In genomic region chr10:52381321-52381801, GRCm38 (mm10) we compare ENCODE assay signal across 8 mouse cellular contexts. TPM values are rescaled to one million over a fixed set of nuclear protein-coding genes. Genes with fewer than 3 reads are reported as not detected.
DNase-seq lines count a peak whose midpoint lies in the region; ATAC-seq lines count a peak whose summit lies in the region.

No protein-coding gene starts in this region.

- H3K9me3 ChIP-seq in heart, embryonic 10.5 days, result no peaks in the 10 kb centered on the region
- H3K9me3 ChIP-seq in forebrain, embryonic 14.5 days (replicated peaks; ENCODE audit: control insufficient read depth, low read length), result no peaks in the 10 kb centered on the region
- no peaks in the 10 kb centered on the region for H3K9me3 ChIP-seq in limb, embryonic 13.5 days
- no peaks in the 10 kb centered on the region for H3K9me3 ChIP-seq in neural tube, embryonic 13.5 days

- peak overlapping the region; percentile 92 for H3K9ac ChIP-seq in forebrain, embryonic 14.5 days (ENCODE audit: low read length)
- H3K9ac ChIP-seq in limb, embryonic 13.5 days, result peak overlapping the region; percentile 95
- H3K9ac ChIP-seq in neural tube, embryonic 13.5 days, result peak overlapping the region; percentile 91

- no peaks in the 10 kb centered on the region for H3K27me3 ChIP-seq in heart, embryonic 10.5 days (ENCODE audit: insufficient read depth, poor library complexity, severe bottlenecking)
- no peaks in the 10 kb centered on the region for H3K27me3 ChIP-seq in forebrain, embryonic 14.5 days (replicated peaks; ENCODE audit: control insufficient read depth, insufficient read depth, low read length)
- H3K27me3 ChIP-seq in limb, embryonic 13.5 days, result no peaks in the 10 kb centered on the region
- H3K27me3 ChIP-seq in neural tube, embryonic 13.5 days, result no peaks in the 10 kb centered on the region

- H3K36me3 ChIP-seq in heart, embryonic 10.5 days, result 0 out of 2 replicates have a peak, but pooled peaks cover 2% of the 10 kb centered on the region
- H3K36me3 ChIP-seq in forebrain, embryonic 14.5 days (ENCODE audit: control insufficient read depth, insufficient read depth, low read length), result no peaks in the 10 kb centered on the region
- no peaks in the 10 kb centered on the region for H3K36me3 ChIP-seq in limb, embryonic 13.5 days
- H3K36me3 ChIP-seq in neural tube, embryonic 13.5 days, result no peaks in the 10 kb centered on the region

- intact Hi-C loops in heart, postnatal 14 days (cut with DNase I), result loop anchor here (5.0 kb wide), 3 partner anchors 36 to 279 kb away; partner anchors contain the start of gene Nus1

- DNase-seq in heart, embryonic 10.5 days (ENCODE audit: low spot score), result peak; percentile 85
- no peak for DNase-seq in heart, postnatal 14 days
- peak; percentile 27 for DNase-seq in urinary bladder, adult 2 months (ENCODE audit: low spot score)
- no peak for DNase-seq in urinary bladder, adult 18-20 months (ENCODE audit: low spot score in 2 of 2)
- peak; percentile 49 for DNase-seq in forebrain, embryonic 14.5 days (ENCODE audit: low spot score)

- peaks cover 10% of the 10 kb centered on the region; the same call in 1 of the 2 replicates for H3K4me1 ChIP-seq in heart, embryonic 10.5 days
- peaks cover 11% of the 10 kb centered on the region for H3K4me1 ChIP-seq in forebrain, embryonic 14.5 days (ENCODE audit: control insufficient read depth, insufficient read depth, low read length)
- H3K4me1 ChIP-seq in limb, embryonic 13.5 days, result peaks cover 25% of the 10 kb centered on the region
- H3K4me1 ChIP-seq in neural tube, embryonic 13.5 days (replicated peaks), result peaks cover 53% of the 10 kb centered on the region

- peak overlapping the region; percentile 74 for H3K4me2 ChIP-seq in forebrain, embryonic 14.5 days (ENCODE audit: low read length)
- H3K4me2 ChIP-seq in limb, embryonic 13.5 days (replicated peaks), result peak overlapping the region; percentile 90
- H3K4me2 ChIP-seq in neural tube, embryonic 13.5 days, result peak overlapping the region; percentile 77

- peak; percentile 11 for ATAC-seq in forebrain, embryonic 14.5 days
- ATAC-seq in limb, embryonic 13.5 days (ENCODE audit: low FRiP score, low read depth), result peak; percentile 44; the same call in 1 of the 2 replicates
- peak; percentile 69 for ATAC-seq in neural tube, embryonic 13.5 days (ENCODE audit: low read depth)
- no peak; the same call in 1 of the 2 replicates for ATAC-seq in megakaryocyte progenitor cell, adult 5-6 weeks (replicated peaks; ENCODE audit: poor library complexity)

- WGBS in heart, embryonic 10.5 days, result under 1% methylated on average over 19 of the region's 19 CpGs
- 0% methylated on average over 19 of the region's 19 CpGs for WGBS in forebrain, embryonic 14.5 days
- under 1% methylated on average over 19 of the region's 19 CpGs for WGBS in limb, embryonic 13.5 days
- WGBS in neural tube, embryonic 13.5 days, result 0% methylated on average over 19 of the region's 19 CpGs

- H3K27ac ChIP-seq in heart, embryonic 10.5 days, result peak overlapping the region; percentile 97
- H3K27ac ChIP-seq in forebrain, embryonic 14.5 days (ENCODE audit: low read depth, low read length), result peak overlapping the region; percentile 93
- H3K27ac ChIP-seq in limb, embryonic 13.5 days, result peak overlapping the region; percentile 92
- H3K27ac ChIP-seq in neural tube, embryonic 13.5 days (replicated peaks), result peak overlapping the region; percentile 98

- H3K4me3 ChIP-seq in heart, embryonic 10.5 days, result peak overlapping the region; percentile 93
- H3K4me3 ChIP-seq in forebrain, embryonic 14.5 days (ENCODE audit: low read depth, low read length), result peak overlapping the region; percentile 91
- H3K4me3 ChIP-seq in limb, embryonic 13.5 days, result peak overlapping the region; percentile 85
- H3K4me3 ChIP-seq in neural tube, embryonic 13.5 days, result peak overlapping the region; percentile 87

RNA-seq across cellular contexts. Expression of gene Gopc, which starts 0.6 kb away (rescaled TPM):
- polyA plus RNA-seq in heart, embryonic 10.5 days (2016; fragmentation: Nextera tagmentation; extraction: Ambion mirVana), result 17.4 and 18.4 TPM in 2 replicates
- 10 to 100 TPM; 17.8 to 18.5 TPM for total RNA-seq in heart, postnatal 14 days (2021)
- 14.2 and 18.7 TPM in 2 replicates for polyA plus RNA-seq in urinary bladder, adult 2 months (2012; rRNA removed)
- polyA plus RNA-seq in forebrain, embryonic 14.5 days (2014; fragmentation: Nextera tagmentation; extraction: Ambion mirVana), result 14.8 and 16.7 TPM in 2 replicates
- 20.0 and 21.9 TPM in 2 replicates for polyA plus RNA-seq in limb, embryonic 13.5 days (2015; fragmentation: Nextera tagmentation; extraction: Ambion mirVana)
- 29.1 and 32.2 TPM in 2 replicates for polyA plus RNA-seq in neural tube, embryonic 13.5 days (2015; fragmentation: Nextera tagmentation; extraction: Ambion mirVana)
- total RNA-seq in megakaryocyte progenitor cell, adult 5-6 weeks (2015), result 14.5 and 17.4 TPM in 2 replicates
- 16.3 and 17.2 TPM in 2 replicates for total RNA-seq in megakaryocyte progenitor cell, adult 5-6 weeks (2017)

RNA-seq across cellular contexts. Expression of gene Nepn, which starts 7.4 kb away (rescaled TPM):
- 7.6 TPM in 1 of 2 replicates, not detected in the other for polyA plus RNA-seq in heart, embryonic 10.5 days (2016; fragmentation: Nextera tagmentation; extraction: Ambion mirVana)
- total RNA-seq in heart, postnatal 14 days (2021), result under 1 TPM; 0.22 to 0.69 TPM
- polyA plus RNA-seq in urinary bladder, adult 2 months (2012; rRNA removed), result 0.11 and 0.13 TPM in 2 replicates
- polyA plus RNA-seq in forebrain, embryonic 14.5 days (2014; fragmentation: Nextera tagmentation; extraction: Ambion mirVana), result not detected in 2 replicates
- 0.13 TPM in 1 of 2 replicates, not detected in the other for polyA plus RNA-seq in limb, embryonic 13.5 days (2015; fragmentation: Nextera tagmentation; extraction: Ambion mirVana)
- not detected in 2 replicates for polyA plus RNA-seq in neural tube, embryonic 13.5 days (2015; fragmentation: Nextera tagmentation; extraction: Ambion mirVana)
- not detected in 2 replicates for total RNA-seq in megakaryocyte progenitor cell, adult 5-6 weeks (2015)
- total RNA-seq in megakaryocyte progenitor cell, adult 5-6 weeks (2017), result not detected in 2 replicates

RNA-seq across cellular contexts. Expression of gene Gm26741, which starts 22.8 kb away (rescaled TPM):
- polyA plus RNA-seq in heart, embryonic 10.5 days (2016; fragmentation: Nextera tagmentation; extraction: Ambion mirVana), result not detected in 2 replicates
- total RNA-seq in heart, postnatal 14 days (2021), result not detected
- polyA plus RNA-seq in urinary bladder, adult 2 months (2012; rRNA removed), result not detected in 2 replicates
- polyA plus RNA-seq in forebrain, embryonic 14.5 days (2014; fragmentation: Nextera tagmentation; extraction: Ambion mirVana), result not detected in 2 replicates
- not detected in 2 replicates for polyA plus RNA-seq in limb, embryonic 13.5 days (2015; fragmentation: Nextera tagmentation; extraction: Ambion mirVana)
- not detected in 2 replicates for polyA plus RNA-seq in neural tube, embryonic 13.5 days (2015; fragmentation: Nextera tagmentation; extraction: Ambion mirVana)
- not detected in 2 replicates for total RNA-seq in megakaryocyte progenitor cell, adult 5-6 weeks (2015)
- not detected in 2 replicates for total RNA-seq in megakaryocyte progenitor cell, adult 5-6 weeks (2017)

RNA-seq across cellular contexts. Expression of gene Nus1, which starts 36.0 kb away (rescaled TPM):
- 9.4 and 14.1 TPM in 2 replicates for polyA plus RNA-seq in heart, embryonic 10.5 days (2016; fragmentation: Nextera tagmentation; extraction: Ambion mirVana)
- 10 to 100 TPM; 27.4 to 31.2 TPM for total RNA-seq in heart, postnatal 14 days (2021)
- polyA plus RNA-seq in urinary bladder, adult 2 months (2012; rRNA removed), result 19.6 and 22.7 TPM in 2 replicates
- polyA plus RNA-seq in forebrain, embryonic 14.5 days (2014; fragmentation: Nextera tagmentation; extraction: Ambion mirVana), result 12.0 and 14.3 TPM in 2 replicates
- 16.3 and 17.4 TPM in 2 replicates for polyA plus RNA-seq in limb, embryonic 13.5 days (2015; fragmentation: Nextera tagmentation; extraction: Ambion mirVana)
- 15.6 and 19.0 TPM in 2 replicates for polyA plus RNA-seq in neural tube, embryonic 13.5 days (2015; fragmentation: Nextera tagmentation; extraction: Ambion mirVana)
- 33.7 and 37.2 TPM in 2 replicates for total RNA-seq in megakaryocyte progenitor cell, adult 5-6 weeks (2015)
- 26.8 and 41.1 TPM in 2 replicates for total RNA-seq in megakaryocyte progenitor cell, adult 5-6 weeks (2017)

Comparison
In these comparisons a context has a peak if more than half of its experiments do, and no peak if none do; other contexts are left out.
1. DNase-seq: peak in heart, embryonic 10.5 days (single experiment), urinary bladder, adult 2 months (single experiment) and forebrain, embryonic 14.5 days (single experiment); none in heart, postnatal 14 days (0 of 2) and urinary bladder, adult 18-20 months (0 of 2).
2. Peak in every context shown above with its lines, with median percentiles within 50 percentile points of each other: H3K27ac ChIP-seq, H3K4me3 ChIP-seq, H3K4me2 ChIP-seq and H3K9ac ChIP-seq.